Mouse (Mus musculus): ENCODE data around the gene Mylpf.
"Not testable (repeated sequence)": the region's sequence is repeated elsewhere in the genome, so short reads cannot be mapped to it uniquely, and the experiment has no call there.

Mylpf gene

GRCm38 (mm10) chr7:127225147-127225995, 16.7 kb downstream of the Mylpf start:
- no peak for DNase-seq (ENCODE audit: low read depth, low spot score)

- DNase-seq (ENCODE audit: low read depth, low spot score): peak; percentile 60
Observed at GRCm38 (mm10) chr7:127228615-127229303, 20.1 kb downstream of the Mylpf start.

- DNase-seq (ENCODE audit: low read depth, low spot score): no peak
Observed at GRCm38 (mm10) chr7:127231376-127231775, 22.7 kb downstream of the Mylpf start.

GRCm38 (mm10) chr7:127231826-127232621, 23.3 kb downstream of the Mylpf start:
- no peak for DNase-seq (ENCODE audit: low read depth, low spot score)

GRCm38 (mm10) chr7:127232622-127233367, 24.1 kb downstream of the Mylpf start, which contains the start of the genes Zfp553 and Sept1:
Gene Zfp553 (plus strand): TSS chr7:127233061.
Gene Sept1 (minus strand): TSS chr7:127233130.
- no peak for DNase-seq (ENCODE audit: low read depth, low spot score)

GRCm38 (mm10) chr7:127233368-127233749, 24.7 kb downstream of the Mylpf start:
- no peak for DNase-seq (ENCODE audit: low read depth, low spot score)

- no peak for DNase-seq (ENCODE audit: low read depth, low spot score)
Observed at GRCm38 (mm10) chr7:127233765-127234164, 25.1 kb downstream of the Mylpf start.

GRCm38 (mm10) chr7:127234777-127235176, 26.1 kb downstream of the Mylpf start:
- no peak for DNase-seq (ENCODE audit: low read depth, low spot score)

- no peak for DNase-seq (ENCODE audit: low read depth, low spot score)
Observed at GRCm38 (mm10) chr7:127243361-127243867, 34.7 kb downstream of the Mylpf start.

GRCm38 (mm10) chr7:127243870-127244657, 35.4 kb downstream of the Mylpf start, which contains the start of gene Zfp771:
Gene Zfp771 (plus strand): TSS chr7:127244274.
- DNase-seq (ENCODE audit: low read depth, low spot score): peak; percentile 92

GRCm38 (mm10) chr7:127244658-127245510, 36.2 kb downstream of the Mylpf start:
- no peak for DNase-seq (ENCODE audit: low read depth, low spot score)

- not testable (repeated sequence) for DNase-seq (ENCODE audit: low read depth, low spot score)
Observed at GRCm38 (mm10) chr7:127250511-127250910, 41.8 kb downstream of the Mylpf start.

- DNase-seq (ENCODE audit: low read depth, low spot score): no peak
Observed at GRCm38 (mm10) chr7:127252414-127252813, 43.7 kb downstream of the Mylpf start.

- no peak for DNase-seq (ENCODE audit: low read depth, low spot score)
Observed at GRCm38 (mm10) chr7:127253341-127253740, 44.7 kb downstream of the Mylpf start.

- DNase-seq (ENCODE audit: low read depth, low spot score): peak; percentile 99
Observed at GRCm38 (mm10) chr7:127253821-127254769, 45.4 kb downstream of the Mylpf start.

- DNase-seq (ENCODE audit: low read depth, low spot score): no peak
Observed at GRCm38 (mm10) chr7:127255008-127255407, 46.3 kb downstream of the Mylpf start.

GRCm38 (mm10) chr7:127255965-127256364, 47.3 kb downstream of the Mylpf start:
- no peak for DNase-seq (ENCODE audit: low read depth, low spot score)

GRCm38 (mm10) chr7:127256518-127256917, 47.8 kb downstream of the Mylpf start:
- no peak for DNase-seq (ENCODE audit: low read depth, low spot score)

Measured in skeletal muscle tissue, adult 2 months (tissue).